Mouse (Mus musculus): ENCODE results near the gene Spata46. TPM values are rescaled to one million over a fixed set of nuclear protein-coding genes. Genes with fewer than 3 reads are reported as not detected.

The Spata46 gene
- not detected for polyA plus RNA-seq (2015; fragmentation: Illumina TruSeq; extraction: RNeasy Lipid Tissue Mini Kit (QIAGEN cat#74804); ENCODE audit: insufficient read depth, low read depth, low replicate concordance)

GRCm38 (mm10) chr1:170308503-170308902 is at the start of gene Spata46:
TSS of gene Spata46 (plus strand) at chr1:170308803.

GRCm38 (mm10) chr1:170277016-170277415 is 31.6 kb upstream of the Spata46 start, which contains the start of gene Sh2d1b1:
TSS of gene Sh2d1b1 (plus strand) at chr1:170277320.

GRCm38 (mm10) chr1:170306232-170306631 is 2.4 kb upstream of the Spata46 start, which contains the start of gene Gm7694:
TSS of gene Gm7694 (minus strand) at chr1:170306332.

Other genes with a start within 250 kb of the Spata46 start
- 12.8 TPM for gene Ddr2, start 198.0 kb upstream of the Spata46 start, polyA plus RNA-seq (2015; fragmentation: Illumina TruSeq; extraction: RNeasy Lipid Tissue Mini Kit (QIAGEN cat#74804); ENCODE audit: insufficient read depth, low read depth, low replicate concordance)
- gene Uap1, start 133.8 kb upstream of the Spata46 start, polyA plus RNA-seq (2015; fragmentation: Illumina TruSeq; extraction: RNeasy Lipid Tissue Mini Kit (QIAGEN cat#74804); ENCODE audit: insufficient read depth, low read depth, low replicate concordance) = 24.4 TPM
- gene Uhmk1, start 93.4 kb upstream of the Spata46 start, polyA plus RNA-seq (2015; fragmentation: Illumina TruSeq; extraction: RNeasy Lipid Tissue Mini Kit (QIAGEN cat#74804); ENCODE audit: insufficient read depth, low read depth, low replicate concordance) = 5.7 TPM
- gene Sh2d1b2, start 76.1 kb upstream of the Spata46 start, polyA plus RNA-seq (2015; fragmentation: Illumina TruSeq; extraction: RNeasy Lipid Tissue Mini Kit (QIAGEN cat#74804); ENCODE audit: insufficient read depth, low read depth, low replicate concordance) = not detected
- gene Sh2d1b1, start 31.5 kb upstream of the Spata46 start, polyA plus RNA-seq (2015; fragmentation: Illumina TruSeq; extraction: RNeasy Lipid Tissue Mini Kit (QIAGEN cat#74804); ENCODE audit: insufficient read depth, low read depth, low replicate concordance) = not detected
- 1.4 TPM for gene Gm7694, start 2.5 kb upstream of the Spata46 start, polyA plus RNA-seq (2015; fragmentation: Illumina TruSeq; extraction: RNeasy Lipid Tissue Mini Kit (QIAGEN cat#74804); ENCODE audit: insufficient read depth, low read depth, low replicate concordance)

All from pancreas, adult 10 weeks (tissue).